Mouse (Mus musculus) megakaryocyte, embryonic 14.5 days (primary cell): ENCODE results near the gene Baiap2.

Source experiments
- FLI1 ChIP-seq: IDR thresholded peaks from 2 replicates; pipeline ENCODE4 v1.6.1; 2012; ENCODE audit warnings: low read length, inconsistent platforms, mixed read lengths
- GATA1 ChIP-seq: IDR thresholded peaks from 3 replicates; pipeline ENCODE4 v1.6.1; 2012; ENCODE audit warnings: mixed read lengths, low read length, inconsistent platforms, borderline replicate concordance

DNA sequence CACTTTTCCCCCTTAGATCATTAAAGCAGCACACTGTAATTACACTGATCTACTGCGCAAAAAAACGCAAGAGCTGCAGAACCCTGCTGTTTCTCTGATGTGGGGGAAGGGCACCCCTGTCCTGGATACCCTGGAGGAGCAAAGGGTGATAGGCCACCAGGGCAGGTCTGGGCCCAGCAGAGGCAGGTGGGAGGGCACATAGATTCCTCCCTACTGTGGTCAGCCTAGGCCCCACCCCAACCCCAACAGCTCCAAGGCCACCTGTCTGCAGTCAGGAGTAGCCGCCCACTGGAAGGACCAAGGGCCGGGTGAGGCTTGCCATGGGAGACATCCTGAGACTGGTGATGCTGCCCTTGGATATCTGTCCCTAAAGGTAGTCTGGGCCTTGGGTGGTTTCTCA lies 102.8 kb downstream of the Baiap2 start:
- TF ChIP-seq GATA1 (no peak), FLI1 (no peak)
